Mouse (Mus musculus) myocyte (in vitro differentiated cells): ENCODE measurements around the gene Lrrc2. TPM values are rescaled to one million over a fixed set of nuclear protein-coding genes. Genes with fewer than 3 reads are reported as not detected.

Experiments used
- H3K27me3 ChIP-seq: one replicate; pipeline ENCODE4 v1.6.1; 2011; ENCODE audit not compliant: control insufficient read depth, insufficient read depth, insufficient read length
- H3K36me3 ChIP-seq: one replicate; pipeline ENCODE4 v1.6.1; 2011; ENCODE audit not compliant: control insufficient read depth, insufficient read depth
- H3K4me2 ChIP-seq: one replicate; pipeline ENCODE4 v1.6.1; 2011; ENCODE audit warnings: low read depth, control low read depth
- H3K4me3 ChIP-seq: one replicate; pipeline ENCODE4 v1.5.1; 2011; ENCODE audit warnings: mild to moderate bottlenecking, control low read depth, moderate library complexity
- H3K79me2 ChIP-seq: one replicate; pipeline ENCODE4 v1.6.1; 2011; ENCODE audit not compliant: control insufficient read depth, insufficient read depth
- H3ac ChIP-seq: one replicate; pipeline ENCODE4 v1.6.1; 2011; ENCODE audit not compliant: control insufficient read depth, insufficient read length
- CEBPB ChIP-seq: IDR thresholded peaks from 2 replicates; pipeline ENCODE4 v1.6.1; 2011; ENCODE audit warnings: mild to moderate bottlenecking, moderate library complexity; ENCODE audit not compliant: poor library complexity, insufficient read depth, severe bottlenecking
- E2F4 ChIP-seq: IDR thresholded peaks from one replicate; pipeline ENCODE4 v1.6.1; 2011; ENCODE audit warnings: mild to moderate bottlenecking, control low read depth, moderate library complexity; ENCODE audit not compliant: insufficient read depth
- MAX ChIP-seq: IDR thresholded peaks from one replicate; pipeline ENCODE4 v1.6.1; 2011; ENCODE audit warnings: low read depth, mild to moderate bottlenecking, control low read depth
- MYOD1 ChIP-seq, 3 experiments: IDR thresholded peaks; one replicate each; pipeline ENCODE4 v1.6.1; 2011; ENCODE audit warnings: control low read depth in 2 of 3, low read depth in 2 of 3, mild to moderate bottlenecking in 2 of 3, moderate library complexity in 1 of 3; ENCODE audit not compliant: insufficient read length in 2 of 3, control insufficient read depth in 1 of 3
- MYOG ChIP-seq, 3 experiments: IDR thresholded peaks; one replicate each; pipeline ENCODE4 v1.6.1; 2011; ENCODE audit warnings: control low read depth in 2 of 3, low read depth in 2 of 3, mild to moderate bottlenecking in 2 of 3; ENCODE audit not compliant: insufficient read length in 2 of 3, control insufficient read depth in 1 of 3, insufficient read depth in 1 of 3
- POLR2A ChIP-seq: IDR thresholded peaks from one replicate; pipeline ENCODE4 v1.6.1; 2011; ENCODE audit warnings: low read depth, mild to moderate bottlenecking, control low read depth, moderate library complexity; ENCODE audit not compliant: insufficient read length
- POLR2AphosphoS2 ChIP-seq: IDR thresholded peaks from one replicate; pipeline ENCODE4 v1.6.1; 2011; ENCODE audit warnings: low read depth, control low read depth; ENCODE audit not compliant: insufficient read length
- REST ChIP-seq: IDR thresholded peaks from one replicate; pipeline ENCODE4 v1.6.1; 2011; ENCODE audit warnings: mild to moderate bottlenecking, control low read depth, moderate library complexity; ENCODE audit not compliant: insufficient read depth, insufficient read length
- SRF ChIP-seq: IDR thresholded peaks from one replicate; pipeline ENCODE4 v1.6.1; 2011; ENCODE audit warnings: low read depth; ENCODE audit not compliant: control insufficient read depth, insufficient read length
- TCF12 ChIP-seq: IDR thresholded peaks from one replicate; pipeline ENCODE4 v1.6.1; 2011; ENCODE audit warnings: mild to moderate bottlenecking, control low read depth; ENCODE audit not compliant: poor library complexity, insufficient read depth, severe bottlenecking
- TCF3 ChIP-seq: IDR thresholded peaks from one replicate; pipeline ENCODE4 v1.6.1; 2011; ENCODE audit warnings: low read depth, control low read depth; ENCODE audit not compliant: insufficient read length
- USF1 ChIP-seq: IDR thresholded peaks from one replicate; pipeline ENCODE4 v1.6.1; 2011; ENCODE audit warnings: low read depth, mild to moderate bottlenecking, control low read depth, moderate library complexity
- polyA plus RNA-seq: library from polyadenylated mRNA; unstranded; fragments of >200 nt; fragmentation: generic; extraction: Trizol; gene quantifications from one replicate; pipeline ENCODE4 v1.2.1, GENCODE M21; 2012; ENCODE audit warnings: missing spikeins

Lrrc2 gene
- polyA plus RNA-seq, 1 experiment: 0.49 TPM

- no peaks in the 10 kb centered on the region for H3K79me2 ChIP-seq
- H3K36me3 ChIP-seq: no peaks in the 10 kb centered on the region
- no peak overlapping the region for H3K4me3 ChIP-seq
- no peak for TF ChIP-seq TCF3
- no peak for TF ChIP-seq MYOG (IDR thresholded peaks at IDR 0.05; ENCODE audit: control insufficient read depth in 1 of 3, insufficient read depth in 1 of 3, insufficient read length in 2 of 3, low read depth in 2 of 3)
- no peak for TF ChIP-seq CEBPB
- TF ChIP-seq TCF12: no peak
- TF ChIP-seq E2F4: no peak
- TF ChIP-seq USF1: no peak
- no peak for TF ChIP-seq REST
- no peak for TF ChIP-seq SRF
- TF ChIP-seq MAX: no peak
- no peak for TF ChIP-seq MYOD1 (IDR thresholded peaks at IDR 0.05; ENCODE audit: control insufficient read depth in 1 of 3, insufficient read length in 2 of 3, low read depth in 2 of 3)
- H3K4me2 ChIP-seq: no peak overlapping the region
- peaks cover 28% of the 10 kb centered on the region for H3K27me3 ChIP-seq
- H3ac ChIP-seq: no peak overlapping the region
Observed at GRCm38 (mm10) chr9:110955962-110956361, 4.6 kb downstream of the Lrrc2 start.

GRCm38 (mm10) chr9:110959669-110960068, 8.3 kb downstream of the Lrrc2 start:
- TF ChIP-seq SRF (no peak), MYOG (IDR thresholded peaks at IDR 0.05; ENCODE audit: control insufficient read depth in 1 of 3, insufficient read depth in 1 of 3, insufficient read length in 2 of 3, low read depth in 2 of 3) (no peak), REST (no peak), TCF12 (no peak), USF1 (no peak), MYOD1 (IDR thresholded peaks at IDR 0.05; ENCODE audit: control insufficient read depth in 1 of 3, insufficient read length in 2 of 3, low read depth in 2 of 3) (no peak), POLR2AphosphoS2 (no peak)
- no peak overlapping the region for H3ac ChIP-seq
- peaks cover 17% of the 10 kb centered on the region for H3K27me3 ChIP-seq

GRCm38 (mm10) chr9:110960230-110961149, 9.1 kb downstream of the Lrrc2 start:
- Histone ChIP-seq H3K36me3 (no peaks in the 10 kb centered on the region), H3K4me3 (no peak overlapping the region), H3K4me2 (no peak overlapping the region), H3ac (no peak overlapping the region), H3K27me3 (peaks cover 10% of the 10 kb centered on the region), H3K79me2 (no peaks in the 10 kb centered on the region)
- TF ChIP-seq MYOG (IDR thresholded peaks at IDR 0.05; ENCODE audit: control insufficient read depth in 1 of 3, insufficient read depth in 1 of 3, insufficient read length in 2 of 3, low read depth in 2 of 3): no peak
- TF ChIP-seq POLR2AphosphoS2: no peak
- no peak for TF ChIP-seq TCF12
- no peak for TF ChIP-seq SRF
- no peak for TF ChIP-seq MYOD1 (IDR thresholded peaks at IDR 0.05; ENCODE audit: control insufficient read depth in 1 of 3, insufficient read length in 2 of 3, low read depth in 2 of 3)
- no peak for TF ChIP-seq USF1
- TF ChIP-seq E2F4: no peak
- TF ChIP-seq POLR2A: no peak
- TF ChIP-seq CEBPB: no peak
- no peak for TF ChIP-seq MAX
- no peak for TF ChIP-seq REST
- TF ChIP-seq TCF3: no peak

More at GRCm38 (mm10) chr9:110959669-110960068, 8.3 kb downstream of the Lrrc2 start:
- no peaks in the 10 kb centered on the region for H3K36me3 ChIP-seq
- H3K79me2 ChIP-seq: no peaks in the 10 kb centered on the region
- no peak overlapping the region for H3K4me3 ChIP-seq
- H3K4me2 ChIP-seq: no peak overlapping the region

- Histone ChIP-seq H3K4me3 (no peak overlapping the region), H3K4me2 (no peak overlapping the region), H3K79me2 (no peaks in the 10 kb centered on the region), H3K36me3 (no peaks in the 10 kb centered on the region), H3K27me3 (peaks cover under 1% of the 10 kb centered on the region), H3ac (no peak overlapping the region)
- TF ChIP-seq TCF12: no peak
- no peak for TF ChIP-seq SRF
- TF ChIP-seq POLR2AphosphoS2: no peak
- TF ChIP-seq POLR2A: no peak
- no peak for TF ChIP-seq TCF3
- TF ChIP-seq MAX: no peak
- TF ChIP-seq MYOG (IDR thresholded peaks at IDR 0.05; ENCODE audit: control insufficient read depth in 1 of 3, insufficient read depth in 1 of 3, insufficient read length in 2 of 3, low read depth in 2 of 3): no peak
- TF ChIP-seq REST: no peak
- no peak for TF ChIP-seq E2F4
- no peak for TF ChIP-seq USF1
- no peak for TF ChIP-seq MYOD1 (IDR thresholded peaks at IDR 0.05; ENCODE audit: control insufficient read depth in 1 of 3, insufficient read length in 2 of 3, low read depth in 2 of 3)
- TF ChIP-seq CEBPB: no peak
Observed at GRCm38 (mm10) chr9:110961386-110961785, 10.0 kb downstream of the Lrrc2 start.
